Mouse (Mus musculus): ENCODE measurements around the gene A930017K11Rik. TPM values are rescaled to one million over a fixed set of nuclear protein-coding genes. Genes with fewer than 3 reads are reported as not detected.
A peak's percentile ranks its signal among the peaks of the same experiment; 100 is the strongest.

A930017K11Rik gene
- polyA plus RNA-seq, 1 experiment from 2014 or later = not detected

DNA sequence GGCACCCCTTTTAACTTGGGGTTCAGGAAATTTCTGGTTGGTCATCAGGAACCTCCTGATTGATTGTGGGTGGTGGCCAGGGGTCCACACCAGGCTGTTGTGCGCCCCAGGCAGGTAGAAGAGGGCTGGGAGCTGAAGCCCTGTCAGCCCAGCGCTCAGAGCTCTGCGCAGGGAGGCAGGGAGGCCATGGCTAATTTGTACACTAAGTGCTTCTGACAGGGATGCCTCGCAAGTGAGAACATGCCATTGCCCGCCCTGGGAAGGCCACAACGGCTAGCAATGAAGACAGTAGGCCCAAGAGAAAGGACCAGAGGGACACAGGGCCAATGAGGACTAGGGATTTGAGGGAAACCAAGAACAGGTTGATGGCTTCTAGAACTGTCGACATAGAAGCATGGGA, 4.3 kb upstream of the A930017K11Rik start:
- no peak overlapping the region for H3K4me2 ChIP-seq (ENCODE audit: low read length)
- ATAC-seq (ENCODE audit: insufficient number of reproducible peaks, insufficient read depth, low FRiP score, low read depth) = no peak
- H3K27me3 ChIP-seq (ENCODE audit: control insufficient read depth, insufficient read depth, low read length) = peaks cover 24% of the 10 kb centered on the region
- no peaks in the 10 kb centered on the region for H3K9me3 ChIP-seq (ENCODE audit: control insufficient read depth, low read length)
- H3K36me3 ChIP-seq (ENCODE audit: control insufficient read depth, insufficient read depth, low read length) = peaks cover 41% of the 10 kb centered on the region
- peaks cover 0 to 7% of the 10 kb centered on the region in 2 experiments; a peak in 3 of 4 replicates for H3K4me1 ChIP-seq (ENCODE audit: control insufficient read depth in 2 of 2, insufficient read depth in 2 of 2, low read length in 2 of 2)
- no peak overlapping the region for H3K27ac ChIP-seq (replicated peaks in 1 of 2; ENCODE audit: control insufficient read depth in 1 of 2, insufficient read depth in 1 of 2, low read depth in 2 of 2, low read length in 2 of 2)
- WGBS = 72% methylated on average over 7 of the region's 7 CpGs
- H3K4me3 ChIP-seq (ENCODE audit: control insufficient read depth in 1 of 2, insufficient read depth in 1 of 2, low read depth in 1 of 2, low read length in 2 of 2) = no peak overlapping the region
- H3K9ac ChIP-seq (ENCODE audit: low read length) = no peak overlapping the region

DNA sequence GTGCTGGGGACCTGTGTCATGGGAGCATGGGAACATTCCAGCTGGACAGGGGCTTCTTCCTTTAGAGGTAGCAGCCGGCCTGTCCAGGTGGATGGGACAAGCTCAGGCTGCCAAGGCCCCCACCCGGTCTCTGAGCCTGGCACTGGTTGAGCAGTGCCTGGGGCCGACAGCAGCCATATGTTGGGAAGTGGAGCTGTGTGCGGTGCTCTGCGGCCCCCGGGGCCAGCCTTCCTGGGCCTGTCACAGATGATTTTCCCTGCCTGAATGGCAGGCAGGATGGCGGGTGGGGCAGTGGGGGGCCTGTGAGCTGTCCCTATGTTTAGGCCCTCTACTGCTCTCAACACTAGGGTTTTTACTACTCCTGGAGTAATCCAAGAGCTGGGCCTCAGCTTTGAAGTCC, 3.8 kb upstream of the A930017K11Rik start:
- no peak for ATAC-seq (ENCODE audit: insufficient number of reproducible peaks, insufficient read depth, low FRiP score, low read depth)
- Histone ChIP-seq H3K36me3 (ENCODE audit: control insufficient read depth, insufficient read depth, low read length) (peaks cover 37% of the 10 kb centered on the region), H3K9ac (ENCODE audit: low read length) (no peak overlapping the region), H3K27me3 (ENCODE audit: control insufficient read depth, insufficient read depth, low read length) (peaks cover 29% of the 10 kb centered on the region), H3K27ac (replicated peaks in 1 of 2; ENCODE audit: control insufficient read depth in 1 of 2, insufficient read depth in 1 of 2, low read depth in 2 of 2, low read length in 2 of 2) (no peak overlapping the region), H3K4me2 (ENCODE audit: low read length) (no peak overlapping the region), H3K4me3 (ENCODE audit: control insufficient read depth in 1 of 2, insufficient read depth in 1 of 2, low read depth in 1 of 2, low read length in 2 of 2) (no peak overlapping the region), H3K9me3 (ENCODE audit: control insufficient read depth, low read length) (no peaks in the 10 kb centered on the region), H3K4me1 (ENCODE audit: control insufficient read depth in 2 of 2, insufficient read depth in 2 of 2, low read length in 2 of 2) (peaks cover 3 to 11% of the 10 kb centered on the region in 2 experiments; a peak in 3 of 4 replicates)
- 67% methylated on average over 7 of the region's 7 CpGs for WGBS

DNA sequence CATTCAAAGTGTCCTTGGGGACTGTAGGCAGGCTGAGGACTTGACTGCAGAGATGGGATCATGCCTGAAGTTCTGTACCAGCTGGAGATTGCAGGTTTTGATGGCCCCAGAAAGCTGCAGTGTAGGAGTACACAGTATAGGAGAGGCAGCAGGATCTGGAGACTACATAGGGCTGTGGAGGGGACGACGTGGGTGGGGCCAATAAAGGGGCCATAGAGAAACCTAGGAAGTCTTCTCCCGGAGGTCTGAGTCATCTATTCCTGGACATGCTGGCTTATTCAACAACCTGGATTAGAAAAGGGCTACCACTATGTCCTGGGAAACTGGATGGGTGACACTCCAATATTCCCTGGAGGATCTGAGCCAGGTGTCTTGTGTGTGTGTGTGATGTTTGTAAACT, 3.4 kb upstream of the A930017K11Rik start:
- Histone ChIP-seq H3K4me2 (ENCODE audit: low read length) (no peak overlapping the region), H3K36me3 (ENCODE audit: control insufficient read depth, insufficient read depth, low read length) (peaks cover 33% of the 10 kb centered on the region), H3K9ac (ENCODE audit: low read length) (no peak overlapping the region), H3K9me3 (ENCODE audit: control insufficient read depth, low read length) (no peaks in the 10 kb centered on the region), H3K27me3 (ENCODE audit: control insufficient read depth, insufficient read depth, low read length) (peaks cover 33% of the 10 kb centered on the region), H3K4me3 (ENCODE audit: control insufficient read depth in 1 of 2, insufficient read depth in 1 of 2, low read depth in 1 of 2, low read length in 2 of 2) (no peak overlapping the region), H3K4me1 (ENCODE audit: control insufficient read depth in 2 of 2, insufficient read depth in 2 of 2, low read length in 2 of 2) (peaks cover 5 to 13% of the 10 kb centered on the region in 2 experiments; a peak in 3 of 4 replicates), H3K27ac (replicated peaks in 1 of 2; ENCODE audit: control insufficient read depth in 1 of 2, insufficient read depth in 1 of 2, low read depth in 2 of 2, low read length in 2 of 2) (no peak overlapping the region)
- no peak for ATAC-seq (ENCODE audit: insufficient number of reproducible peaks, insufficient read depth, low FRiP score, low read depth)
- WGBS = 54% methylated on average over 3 of the region's 3 CpGs

DNA sequence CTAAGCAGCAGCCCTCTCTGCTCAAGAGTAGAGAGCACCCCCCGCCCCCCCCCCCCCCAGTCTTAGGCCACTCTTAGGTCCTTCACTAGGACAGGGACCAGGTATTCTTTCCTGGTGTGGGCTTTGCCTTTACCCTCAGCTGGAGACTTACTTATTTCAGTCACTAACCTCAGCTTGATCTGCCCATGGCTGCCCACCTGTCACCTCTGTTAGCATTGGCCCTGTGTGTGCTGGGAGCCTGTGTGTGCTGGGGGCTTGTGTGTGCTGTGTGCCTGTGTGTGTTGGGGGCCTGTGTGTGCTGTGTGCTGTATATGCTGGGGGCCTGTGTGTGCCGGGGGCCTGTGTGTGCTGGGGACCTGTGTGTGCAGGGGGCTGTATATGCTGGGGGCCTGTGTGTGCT, 2.3 kb upstream of the A930017K11Rik start:
- Histone ChIP-seq H3K4me1 (ENCODE audit: control insufficient read depth in 2 of 2, insufficient read depth in 2 of 2, low read length in 2 of 2) (peaks cover 5 to 13% of the 10 kb centered on the region in 2 experiments; a peak in 3 of 4 replicates), H3K4me2 (ENCODE audit: low read length) (no peak overlapping the region), H3K4me3 (ENCODE audit: control insufficient read depth in 1 of 2, insufficient read depth in 1 of 2, low read depth in 1 of 2, low read length in 2 of 2) (no peak overlapping the region), H3K9me3 (ENCODE audit: control insufficient read depth, low read length) (no peaks in the 10 kb centered on the region), H3K36me3 (ENCODE audit: control insufficient read depth, insufficient read depth, low read length) (peaks cover 23% of the 10 kb centered on the region), H3K9ac (ENCODE audit: low read length) (no peak overlapping the region), H3K27me3 (ENCODE audit: control insufficient read depth, insufficient read depth, low read length) (peaks cover 44% of the 10 kb centered on the region), H3K27ac (replicated peaks in 1 of 2; ENCODE audit: control insufficient read depth in 1 of 2, insufficient read depth in 1 of 2, low read depth in 2 of 2, low read length in 2 of 2) (no peak overlapping the region)
- no peak for ATAC-seq (ENCODE audit: insufficient number of reproducible peaks, insufficient read depth, low FRiP score, low read depth)
- 87% methylated on average over 1 of the region's 2 CpGs for WGBS

DNA sequence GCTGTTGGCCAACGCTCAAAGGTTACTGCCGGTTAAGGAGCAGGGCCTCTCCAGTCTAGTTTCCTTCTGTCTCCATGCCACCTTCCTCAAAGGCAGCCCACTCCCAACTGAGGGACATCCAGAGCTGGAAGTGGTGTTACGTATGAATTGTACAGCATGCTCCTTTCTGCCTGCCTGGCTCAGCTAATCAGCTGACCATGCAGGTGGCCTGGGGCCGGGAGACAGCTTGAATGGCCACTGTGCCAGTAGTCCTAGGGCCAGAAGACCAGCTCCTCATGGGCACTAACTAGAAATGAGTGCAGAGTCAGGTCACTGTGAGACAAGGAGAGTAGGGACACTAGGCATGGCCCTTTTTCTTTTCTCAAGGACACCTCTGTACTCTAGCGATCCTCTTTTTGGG, 796 bp upstream of the A930017K11Rik start:
- H3K4me3 ChIP-seq (ENCODE audit: control insufficient read depth in 1 of 2, insufficient read depth in 1 of 2, low read depth in 1 of 2, low read length in 2 of 2) = no peak overlapping the region
- H3K27me3 ChIP-seq (ENCODE audit: control insufficient read depth, insufficient read depth, low read length) = peaks cover 46% of the 10 kb centered on the region
- H3K27ac ChIP-seq (replicated peaks in 1 of 2; ENCODE audit: control insufficient read depth in 1 of 2, insufficient read depth in 1 of 2, low read depth in 2 of 2, low read length in 2 of 2) = no peak overlapping the region
- WGBS = 82% methylated on average over 5 of the region's 5 CpGs
- H3K4me1 ChIP-seq (ENCODE audit: control insufficient read depth in 2 of 2, insufficient read depth in 2 of 2, low read length in 2 of 2) = peaks cover 5 to 13% of the 10 kb centered on the region in 2 experiments; a peak in 3 of 4 replicates
- no peaks in the 10 kb centered on the region for H3K9me3 ChIP-seq (ENCODE audit: control insufficient read depth, low read length)
- no peak for ATAC-seq (ENCODE audit: insufficient number of reproducible peaks, insufficient read depth, low FRiP score, low read depth)
- no peak overlapping the region for H3K4me2 ChIP-seq (ENCODE audit: low read length)
- H3K9ac ChIP-seq (ENCODE audit: low read length) = no peak overlapping the region
- H3K36me3 ChIP-seq (ENCODE audit: control insufficient read depth, insufficient read depth, low read length) = peaks cover 9% of the 10 kb centered on the region; the same call in 1 of the 2 replicates

DNA sequence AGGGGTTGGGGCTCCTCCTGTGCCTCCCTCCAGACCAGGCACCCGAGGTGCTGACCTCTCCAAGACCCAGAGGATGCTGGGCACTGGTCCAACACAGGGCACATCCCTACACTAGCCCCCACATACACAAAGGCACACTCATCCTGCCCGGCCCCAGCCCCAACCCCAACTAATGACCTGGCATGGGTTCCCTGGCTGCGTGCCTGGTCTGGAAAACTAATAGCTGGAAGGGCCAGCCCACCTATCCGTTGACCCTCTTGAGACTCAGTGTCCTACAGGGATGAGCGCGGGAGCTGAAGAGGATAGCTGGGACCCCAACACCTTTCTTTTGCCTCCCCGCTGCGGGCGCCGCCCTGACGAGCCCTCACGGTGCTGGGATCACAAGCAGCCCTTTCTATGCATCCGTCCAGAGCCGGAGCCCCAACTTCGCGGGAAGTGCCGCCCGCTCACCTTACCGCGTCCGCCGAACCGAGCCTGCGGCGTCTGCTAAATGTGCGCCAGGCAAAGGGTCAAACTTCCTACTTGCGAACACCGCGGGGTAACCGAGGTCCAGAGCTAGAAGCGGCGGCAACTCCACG, 1.1 kb downstream of the A930017K11Rik start:
- Histone ChIP-seq H3K27ac (replicated peaks in 1 of 2; ENCODE audit: control insufficient read depth in 1 of 2, insufficient read depth in 1 of 2, low read depth in 2 of 2, low read length in 2 of 2) (no peak overlapping the region), H3K9ac (ENCODE audit: low read length) (peak overlapping the region; percentile 56), H3K36me3 (ENCODE audit: control insufficient read depth, insufficient read depth, low read length) (no peaks in the 10 kb centered on the region), H3K27me3 (ENCODE audit: control insufficient read depth, insufficient read depth, low read length) (peaks cover 46% of the 10 kb centered on the region), H3K4me3 (ENCODE audit: control insufficient read depth in 1 of 2, insufficient read depth in 1 of 2, low read depth in 1 of 2, low read length in 2 of 2) (peak overlapping the region; percentile 36 to 47), H3K9me3 (ENCODE audit: control insufficient read depth, low read length) (no peaks in the 10 kb centered on the region), H3K4me1 (ENCODE audit: control insufficient read depth in 2 of 2, insufficient read depth in 2 of 2, low read length in 2 of 2) (peaks cover 5 to 13% of the 10 kb centered on the region in 2 experiments; a peak in 3 of 4 replicates), H3K4me2 (ENCODE audit: low read length) (peak overlapping the region; percentile 81)
- no peak for ATAC-seq (ENCODE audit: insufficient number of reproducible peaks, insufficient read depth, low FRiP score, low read depth)
- 1% methylated on average over 33 of the region's 33 CpGs for WGBS

DNA sequence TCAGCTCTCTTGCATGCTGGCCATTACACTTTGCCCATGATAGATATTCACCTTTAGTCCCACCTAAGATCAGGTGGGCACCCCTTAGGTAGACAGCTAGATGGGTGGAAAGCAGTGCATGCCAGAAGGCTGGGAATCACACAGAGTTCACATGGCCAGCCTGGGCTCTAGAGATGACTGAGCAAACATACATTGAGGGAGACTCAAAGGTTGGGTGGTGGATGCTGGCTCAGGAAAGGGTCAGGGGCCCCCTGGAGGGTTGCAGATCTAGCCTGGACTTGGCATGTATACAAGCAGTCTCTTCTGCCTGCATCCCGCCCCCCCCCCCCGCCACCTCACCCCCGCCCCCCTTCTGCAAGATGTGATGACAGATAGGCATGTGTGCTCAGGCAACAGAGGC, 1.7 kb downstream of the A930017K11Rik start:
- Histone ChIP-seq H3K4me2 (ENCODE audit: low read length) (no peak overlapping the region), H3K4me3 (ENCODE audit: control insufficient read depth in 1 of 2, insufficient read depth in 1 of 2, low read depth in 1 of 2, low read length in 2 of 2) (no peak overlapping the region), H3K4me1 (ENCODE audit: control insufficient read depth in 2 of 2, insufficient read depth in 2 of 2, low read length in 2 of 2) (peaks cover 5 to 13% of the 10 kb centered on the region in 2 experiments; a peak in 3 of 4 replicates), H3K27ac (replicated peaks in 1 of 2; ENCODE audit: control insufficient read depth in 1 of 2, insufficient read depth in 1 of 2, low read depth in 2 of 2, low read length in 2 of 2) (no peak overlapping the region), H3K9ac (ENCODE audit: low read length) (no peak overlapping the region), H3K36me3 (ENCODE audit: control insufficient read depth, insufficient read depth, low read length) (no peaks in the 10 kb centered on the region), H3K9me3 (ENCODE audit: control insufficient read depth, low read length) (no peaks in the 10 kb centered on the region), H3K27me3 (ENCODE audit: control insufficient read depth, insufficient read depth, low read length) (peaks cover 46% of the 10 kb centered on the region)
- ATAC-seq (ENCODE audit: insufficient number of reproducible peaks, insufficient read depth, low FRiP score, low read depth) = no peak
- no CpG with 5 or more reads among the region's 3 CpGs for WGBS

DNA sequence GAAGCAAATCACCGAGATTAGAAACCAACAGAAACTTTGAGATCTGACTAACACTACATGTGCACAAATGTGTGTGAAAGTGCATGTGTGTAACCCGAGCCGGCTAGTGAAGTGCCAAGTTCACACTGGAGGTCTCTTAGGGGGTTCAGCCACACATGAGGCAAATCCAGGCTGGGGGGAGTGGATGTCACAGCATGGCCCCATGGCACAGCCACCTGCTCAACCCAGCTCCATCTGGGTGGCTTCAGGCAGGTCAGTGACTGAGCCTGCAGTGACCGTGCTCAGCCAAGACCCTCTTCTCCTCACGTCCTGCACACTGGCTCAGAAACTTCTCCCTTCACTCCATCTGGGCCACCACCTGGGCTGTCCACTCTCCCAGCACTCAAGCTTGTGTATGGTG, 2.4 kb downstream of the A930017K11Rik start:
- H3K27me3 ChIP-seq (ENCODE audit: control insufficient read depth, insufficient read depth, low read length) = peaks cover 46% of the 10 kb centered on the region
- WGBS = 80% methylated on average over 5 of the region's 5 CpGs
- no peak for ATAC-seq (ENCODE audit: insufficient number of reproducible peaks, insufficient read depth, low FRiP score, low read depth)

More for the DNA sequence above, 2.4 kb downstream of the A930017K11Rik start:
- Histone ChIP-seq H3K9me3 (ENCODE audit: control insufficient read depth, low read length) (no peaks in the 10 kb centered on the region), H3K36me3 (ENCODE audit: control insufficient read depth, insufficient read depth, low read length) (no peaks in the 10 kb centered on the region), H3K9ac (ENCODE audit: low read length) (no peak overlapping the region), H3K4me1 (ENCODE audit: control insufficient read depth in 2 of 2, insufficient read depth in 2 of 2, low read length in 2 of 2) (peaks cover 5 to 13% of the 10 kb centered on the region in 2 experiments; a peak in 3 of 4 replicates), H3K4me3 (ENCODE audit: control insufficient read depth in 1 of 2, insufficient read depth in 1 of 2, low read depth in 1 of 2, low read length in 2 of 2) (no peak overlapping the region), H3K4me2 (ENCODE audit: low read length) (no peak overlapping the region), H3K27ac (replicated peaks in 1 of 2; ENCODE audit: control insufficient read depth in 1 of 2, insufficient read depth in 1 of 2, low read depth in 2 of 2, low read length in 2 of 2) (no peak overlapping the region)

Data from heart, embryonic 14.5 days (tissue).